Mouse (Mus musculus) testis, adult 2 months (tissue): ENCODE measurements around the gene Tbc1d32. TPM values are rescaled to one million over a fixed set of nuclear protein-coding genes. Genes with fewer than 3 reads are reported as not detected.
A peak's percentile ranks its signal among the peaks of the same experiment; 100 is the strongest.

Experiments used
- H3K27ac ChIP-seq: fragments of 200-500 bp; 2 replicates; pipeline ENCODE4 v1.5.1; 2012; ENCODE audit warnings: low read depth, low read length; ENCODE audit not compliant: control insufficient read depth, insufficient read depth
- H3K27me3 ChIP-seq: fragments of 200-500 bp; 2 replicates; pipeline ENCODE4 v1.6.1; 2012; ENCODE audit warnings: mild to moderate bottlenecking, low read length, moderate library complexity; ENCODE audit not compliant: control insufficient read depth, insufficient read depth
- H3K36me3 ChIP-seq: fragments of 200-500 bp; 2 replicates; pipeline ENCODE4 v1.6.1; 2012; ENCODE audit warnings: mild to moderate bottlenecking, low read length; ENCODE audit not compliant: control insufficient read depth, insufficient read depth
- H3K4me1 ChIP-seq: fragments of 200-500 bp; 2 replicates; pipeline ENCODE4 v1.6.1; 2012; ENCODE audit warnings: low read length; ENCODE audit not compliant: control insufficient read depth, insufficient read depth
- H3K4me3 ChIP-seq: fragments of 200-500 bp; 2 replicates; pipeline ENCODE4 v1.5.1; 2012; ENCODE audit warnings: low read depth, mild to moderate bottlenecking, low read length, moderate library complexity, mixed read lengths; ENCODE audit not compliant: control insufficient read depth
- CTCF ChIP-seq: fragments of 200-500 bp; IDR thresholded peaks from 2 replicates; pipeline ENCODE4 v1.5.1; 2012; ENCODE audit warnings: low read depth, mild to moderate bottlenecking, inconsistent platforms, low read length, moderate library complexity; ENCODE audit not compliant: control insufficient read depth, insufficient read depth, insufficient replicate concordance
- POLR2A ChIP-seq: fragments of 200-500 bp; IDR thresholded peaks from 2 replicates; pipeline ENCODE4 v1.6.1; 2012; ENCODE audit warnings: low read depth, mild to moderate bottlenecking, inconsistent platforms, low read length, moderate library complexity; ENCODE audit not compliant: control insufficient read depth
- polyA plus RNA-seq: library from polyadenylated mRNA; depleted of rRNA; stranded (reverse); fragments of >200 nt; gene quantifications from 2 replicates; pipeline ENCODE4 v1.2.3, GENCODE M21; 2012

Gene Tbc1d32
- polyA plus RNA-seq, 1 experiment = 2.5 TPM

GRCm38 (mm10) chr10:56156956-56157355 lies 71.5 kb downstream of the Tbc1d32 start:
- TF ChIP-seq POLR2A = no peak
- TF ChIP-seq CTCF = no peak
- Histone ChIP-seq H3K27ac (no peak overlapping the region), H3K27me3 (no peaks in the 10 kb centered on the region)

GRCm38 (mm10) chr10:56148920-56149319 lies 79.6 kb downstream of the Tbc1d32 start:
- H3K4me3 ChIP-seq = no peak overlapping the region
- TF ChIP-seq POLR2A = no peak
- TF ChIP-seq CTCF = no peak
- no peaks in the 10 kb centered on the region for H3K4me1 ChIP-seq
- H3K27me3 ChIP-seq = no peaks in the 10 kb centered on the region
- no peak overlapping the region for H3K27ac ChIP-seq
- no peaks in the 10 kb centered on the region for H3K36me3 ChIP-seq

More at GRCm38 (mm10) chr10:56156956-56157355, 71.5 kb downstream of the Tbc1d32 start:
- Histone ChIP-seq H3K36me3 (no peaks in the 10 kb centered on the region), H3K4me1 (no peaks in the 10 kb centered on the region), H3K4me3 (no peak overlapping the region)

- H3K4me3 ChIP-seq = no peak overlapping the region
- no peaks in the 10 kb centered on the region for H3K4me1 ChIP-seq
- H3K36me3 ChIP-seq = no peaks in the 10 kb centered on the region
- TF ChIP-seq CTCF = no peak
- no peak for TF ChIP-seq POLR2A
- no peaks in the 10 kb centered on the region for H3K27me3 ChIP-seq
- H3K27ac ChIP-seq = no peak overlapping the region
Observed at GRCm38 (mm10) chr10:56137191-56137590, 91.3 kb downstream of the Tbc1d32 start.

GRCm38 (mm10) chr10:56129642-56130041 lies 98.8 kb downstream of the Tbc1d32 start:
- H3K4me1 ChIP-seq = no peaks in the 10 kb centered on the region
- H3K27me3 ChIP-seq = no peaks in the 10 kb centered on the region
- H3K27ac ChIP-seq = no peak overlapping the region
- no peak overlapping the region for H3K4me3 ChIP-seq
- H3K36me3 ChIP-seq = no peaks in the 10 kb centered on the region
- TF ChIP-seq POLR2A (no peak), CTCF (no peak)

GRCm38 (mm10) chr10:56126972-56127371 lies 101.5 kb downstream of the Tbc1d32 start:
- Histone ChIP-seq H3K4me3 (no peak overlapping the region), H3K27me3 (no peaks in the 10 kb centered on the region), H3K4me1 (no peaks in the 10 kb centered on the region), H3K27ac (no peak overlapping the region), H3K36me3 (no peaks in the 10 kb centered on the region)
- TF ChIP-seq POLR2A (no peak), CTCF (no peak)

GRCm38 (mm10) chr10:56115636-56116180 lies 112.8 kb downstream of the Tbc1d32 start:
- Histone ChIP-seq H3K4me1 (peaks cover 3% of the 10 kb centered on the region), H3K27me3 (no peaks in the 10 kb centered on the region), H3K4me3 (peak overlapping the region; percentile 95), H3K36me3 (no peaks in the 10 kb centered on the region), H3K27ac (peak overlapping the region; percentile 97)
- no peak for TF ChIP-seq CTCF
- no peak for TF ChIP-seq POLR2A

GRCm38 (mm10) chr10:56114951-56115635 lies 113.4 kb downstream of the Tbc1d32 start:
- peak overlapping the region; percentile 95 for H3K4me3 ChIP-seq
- no peaks in the 10 kb centered on the region for H3K27me3 ChIP-seq
- peaks cover 3% of the 10 kb centered on the region for H3K4me1 ChIP-seq
- peak overlapping the region; percentile 97 for H3K27ac ChIP-seq
- H3K36me3 ChIP-seq = no peaks in the 10 kb centered on the region
- TF ChIP-seq CTCF (no peak), POLR2A (peak; percentile 45; the same call in 1 of the 2 replicates)
